Mouse (Mus musculus): ENCODE results near the gene Ric1.

Ric1 gene

GRCm38 (mm10) chr19:29496786-29497557, 25.1 kb upstream of the Ric1 start:
- DNase-seq (ENCODE audit: inconsistent age in 2 of 2, low spot score in 1 of 2), result peak in 1 of 2 experiments; percentile 52

- no peak for DNase-seq (ENCODE audit: inconsistent age in 2 of 2, low spot score in 1 of 2)
Measured at GRCm38 (mm10) chr19:29497874-29498273, 24.2 kb upstream of the Ric1 start.

GRCm38 (mm10) chr19:29498842-29499456, 23.1 kb upstream of the Ric1 start:
- DNase-seq (ENCODE audit: inconsistent age in 2 of 2, low spot score in 1 of 2), result no peak

GRCm38 (mm10) chr19:29500333-29500732, 21.7 kb upstream of the Ric1 start:
- DNase-seq (ENCODE audit: inconsistent age in 2 of 2, low spot score in 1 of 2), result no peak

GRCm38 (mm10) chr19:29501106-29501505, 21.0 kb upstream of the Ric1 start:
- peak; percentile 17 to 69 for DNase-seq (ENCODE audit: inconsistent age in 2 of 2, low spot score in 1 of 2)

- DNase-seq (ENCODE audit: inconsistent age in 2 of 2, low spot score in 1 of 2), result peak; percentile 80 to 93
Measured at GRCm38 (mm10) chr19:29501507-29501906, 20.6 kb upstream of the Ric1 start.

GRCm38 (mm10) chr19:29504131-29504530, 18.0 kb upstream of the Ric1 start:
- DNase-seq (ENCODE audit: inconsistent age in 2 of 2, low spot score in 1 of 2), result no peak

GRCm38 (mm10) chr19:29505617-29506016, 16.5 kb upstream of the Ric1 start:
- no peak for DNase-seq (ENCODE audit: inconsistent age in 2 of 2, low spot score in 1 of 2)

- DNase-seq (ENCODE audit: inconsistent age in 2 of 2, low spot score in 1 of 2), result no peak
Measured at GRCm38 (mm10) chr19:29508208-29508607, 13.9 kb upstream of the Ric1 start.

GRCm38 (mm10) chr19:29509857-29510256, 12.2 kb upstream of the Ric1 start:
- no peak for DNase-seq (ENCODE audit: inconsistent age in 2 of 2, low spot score in 1 of 2)

- DNase-seq (ENCODE audit: inconsistent age in 2 of 2, low spot score in 1 of 2), result no peak
Measured at GRCm38 (mm10) chr19:29511826-29512225, 10.3 kb upstream of the Ric1 start.

GRCm38 (mm10) chr19:29513111-29513766, 8.8 kb upstream of the Ric1 start:
- no peak for DNase-seq (ENCODE audit: inconsistent age in 2 of 2, low spot score in 1 of 2)

GRCm38 (mm10) chr19:29514130-29514529, 8.0 kb upstream of the Ric1 start:
- DNase-seq (ENCODE audit: inconsistent age in 2 of 2, low spot score in 1 of 2), result no peak

- DNase-seq (ENCODE audit: inconsistent age in 2 of 2, low spot score in 1 of 2), result no peak
Measured at GRCm38 (mm10) chr19:29515386-29515785, 6.7 kb upstream of the Ric1 start.

GRCm38 (mm10) chr19:29515991-29516390, 6.1 kb upstream of the Ric1 start:
- DNase-seq (ENCODE audit: inconsistent age in 2 of 2, low spot score in 1 of 2), result no peak

GRCm38 (mm10) chr19:29518409-29518808, 3.7 kb upstream of the Ric1 start:
- no peak for DNase-seq (ENCODE audit: inconsistent age in 2 of 2, low spot score in 1 of 2)

GRCm38 (mm10) chr19:29518922-29519321, 3.2 kb upstream of the Ric1 start:
- no peak for DNase-seq (ENCODE audit: inconsistent age in 2 of 2, low spot score in 1 of 2)

GRCm38 (mm10) chr19:29520996-29521560, 1.0 kb upstream of the Ric1 start:
- peak in 1 of 2 experiments; percentile 63 for DNase-seq (ENCODE audit: inconsistent age in 2 of 2, low spot score in 1 of 2)

- peak; percentile 63 to 87 for DNase-seq (ENCODE audit: inconsistent age in 2 of 2, low spot score in 1 of 2)
Measured at GRCm38 (mm10) chr19:29522445-29523229, 555 bp downstream of the Ric1 start.

- DNase-seq (ENCODE audit: inconsistent age in 2 of 2, low spot score in 1 of 2), result peak in 1 of 2 experiments; percentile 21
Measured at GRCm38 (mm10) chr19:29523230-29523582, 1.1 kb downstream of the Ric1 start.

GRCm38 (mm10) chr19:29523701-29524100, 1.6 kb downstream of the Ric1 start:
- DNase-seq (ENCODE audit: inconsistent age in 2 of 2, low spot score in 1 of 2), result no peak

All from adrenal gland, adult (tissue).